In genomic region chr14:48159401-48159800, GRCm38 (mm10) we compare ENCODE assay signal across 17 mouse cellular contexts. TPM values are rescaled to one million over a fixed set of nuclear protein-coding genes. Genes with fewer than 3 reads are reported as not detected.
DNase-seq lines count a peak whose midpoint lies in the region; ATAC-seq and TF ChIP-seq lines count a peak whose summit lies in the region.
"Had no signal": no experiment of that assay in that cellular context is flagged by ENCODE, and none has a peak within 500 bp of the region (broad histone marks: within the 10 kb centered on the region; RNA-seq: fewer than 3 reads in every experiment).

No protein-coding gene starts in this region.

- H3K27ac ChIP-seq in forebrain, embryonic 10.5 days, result 0 out of 2 replicates have a peak overlapping the region, but pooled peaks have one; percentile 44
- H3K27ac ChIP-seq in forebrain, embryonic 16.5 days (ENCODE audit: low read length), result no peak overlapping the region
- no peak overlapping the region for H3K27ac ChIP-seq in kidney, adult 2 months (ENCODE audit: insufficient read depth, low read depth, low read length)
- H3K27ac ChIP-seq in lung, postnatal 0 days (ENCODE audit: low read length), result no peak overlapping the region
- H3K27ac ChIP-seq: embryonic facial prominence, embryonic 13.5 days; forebrain, embryonic 13.5 days; gastrocnemius, adult 2 months; heart, embryonic 13.5 days; hindbrain, embryonic 15.5 days had no signal

- WGBS in forebrain, embryonic 10.5 days, result 63% methylated on average over 3 of the region's 3 CpGs
- 72% methylated on average over 3 of the region's 3 CpGs for WGBS in forebrain, embryonic 16.5 days
- 72% methylated on average over 3 of the region's 3 CpGs for WGBS in kidney, adult 2 months
- 56% methylated on average over 3 of the region's 3 CpGs for WGBS in lung, postnatal 0 days

- peaks cover 21% of the 10 kb centered on the region for H3K36me3 ChIP-seq in forebrain, embryonic 10.5 days (replicated peaks)
- no peaks in the 10 kb centered on the region for H3K36me3 ChIP-seq in forebrain, embryonic 16.5 days (ENCODE audit: control insufficient read depth, insufficient read depth)
- H3K36me3 ChIP-seq in kidney, adult 2 months (ENCODE audit: control insufficient read depth, insufficient read depth, low read length), result no peaks in the 10 kb centered on the region
- H3K36me3 ChIP-seq in lung, postnatal 0 days (ENCODE audit: insufficient read depth, low read length), result no peaks in the 10 kb centered on the region
- H3K36me3 ChIP-seq: heart, embryonic 13.5 days; hindbrain, embryonic 15.5 days had no signal

- DNase-seq in forebrain, embryonic 10.5 days (ENCODE audit: extremely low spot score, low spot score), result no peak
- DNase-seq in kidney, adult 2 months, result peak; percentile 58
- no peak for DNase-seq in kidney, adult 18-20 months
- DNase-seq in lung, postnatal 36 days, result peak; percentile 17
- DNase-seq in lung, postnatal 0 days (ENCODE audit: low spot score), result no peak
- DNase-seq: adrenal gland, postnatal 10 days; cerebellum, adult 11 months; cerebellum, adult 8-10 months; cerebellum, postnatal 14 days; gastrocnemius, adult 2 months; gastrocnemius, postnatal 25 days; heart, postnatal 4 days had no signal

- no peak for TF ChIP-seq EP300 in lung, postnatal 0 days (IDR thresholded peaks at IDR 0.05)

- H3K9me3 ChIP-seq in forebrain, embryonic 10.5 days, result peaks cover 8% of the 10 kb centered on the region; the same call in 1 of the 2 replicates
- H3K9me3 ChIP-seq in forebrain, embryonic 16.5 days (ENCODE audit: control insufficient read depth, low read length), result no peaks in the 10 kb centered on the region; the same call in 1 of the 2 replicates
- H3K9me3 ChIP-seq in lung, postnatal 0 days (ENCODE audit: low read length), result no peaks in the 10 kb centered on the region
- H3K9me3 ChIP-seq: embryonic facial prominence, embryonic 13.5 days; heart, embryonic 13.5 days; hindbrain, embryonic 15.5 days had no signal

- H3K4me1 ChIP-seq in forebrain, embryonic 10.5 days, result peaks cover 25% of the 10 kb centered on the region
- H3K4me1 ChIP-seq in forebrain, embryonic 16.5 days (replicated peaks; ENCODE audit: control insufficient read depth, insufficient read depth, low read length), result no peaks in the 10 kb centered on the region
- peaks cover 12% of the 10 kb centered on the region for H3K4me1 ChIP-seq in kidney, adult 2 months (ENCODE audit: control insufficient read depth, insufficient read depth, low read length)
- no peaks in the 10 kb centered on the region; the same call in 1 of the 2 replicates for H3K4me1 ChIP-seq in lung, postnatal 0 days (ENCODE audit: insufficient read depth, low read depth, low read length)

- no peaks in the 10 kb centered on the region for H3K27me3 ChIP-seq in forebrain, embryonic 10.5 days (ENCODE audit: poor library complexity, severe bottlenecking)
- no peaks in the 10 kb centered on the region for H3K27me3 ChIP-seq in forebrain, embryonic 16.5 days (replicated peaks; ENCODE audit: control insufficient read depth, insufficient read depth, low read length)
- no peaks in the 10 kb centered on the region for H3K27me3 ChIP-seq in kidney, adult 2 months (replicated peaks; ENCODE audit: control insufficient read depth, insufficient read depth, low read length)
- no peaks in the 10 kb centered on the region for H3K27me3 ChIP-seq in lung, postnatal 0 days (replicated peaks; ENCODE audit: insufficient read depth, low read length)
- H3K27me3 ChIP-seq: embryonic facial prominence, embryonic 13.5 days; forebrain, embryonic 13.5 days; heart, embryonic 13.5 days; hindbrain, embryonic 15.5 days had no signal

- H3K4me2 ChIP-seq in forebrain, embryonic 16.5 days (ENCODE audit: low read length), result no peak overlapping the region
- H3K4me2 ChIP-seq in lung, postnatal 0 days (replicated peaks; ENCODE audit: low read depth, low read length), result no peak overlapping the region
- H3K4me2 ChIP-seq: embryonic facial prominence, embryonic 13.5 days; forebrain, embryonic 13.5 days; heart, embryonic 13.5 days; hindbrain, embryonic 15.5 days had no signal

- no peak for ATAC-seq in forebrain, embryonic 16.5 days
- ATAC-seq in lung, postnatal 0 days, result no peak
- ATAC-seq: forebrain, embryonic 13.5 days had no signal

- H3K9ac ChIP-seq in forebrain, embryonic 16.5 days (replicated peaks; ENCODE audit: low read depth, low read length), result no peak overlapping the region
- no peak overlapping the region for H3K9ac ChIP-seq in lung, postnatal 0 days (replicated peaks; ENCODE audit: low read depth)
- H3K9ac ChIP-seq: embryonic facial prominence, embryonic 13.5 days; forebrain, embryonic 13.5 days; heart, embryonic 13.5 days; hindbrain, embryonic 15.5 days had no signal

- no peak overlapping the region for H3K4me3 ChIP-seq in forebrain, embryonic 10.5 days
- no peak overlapping the region for H3K4me3 ChIP-seq in forebrain, embryonic 16.5 days (replicated peaks; ENCODE audit: low read length)
- H3K4me3 ChIP-seq in kidney, adult 2 months (ENCODE audit: insufficient read depth, low read depth, low read length), result no peak overlapping the region
- no peak overlapping the region for H3K4me3 ChIP-seq in lung, postnatal 0 days (ENCODE audit: low read depth, low read length)
- H3K4me3 ChIP-seq: embryonic facial prominence, embryonic 13.5 days; forebrain, embryonic 13.5 days; gastrocnemius, adult 2 months; heart, embryonic 13.5 days; hindbrain, embryonic 15.5 days had no signal

- no peak for TF ChIP-seq POLR2A in kidney, adult 2 months (IDR thresholded peaks at IDR 0.05; ENCODE audit: low read depth, low read length)

- TF ChIP-seq CTCF in kidney, adult 2 months (conservative IDR thresholded peaks at IDR 0.05; ENCODE audit: insufficient read depth, insufficient read length, low read depth, low read length), result no peak
- no peak for TF ChIP-seq CTCF in lung, postnatal 0 days (IDR thresholded peaks at IDR 0.05)

RNA-seq across cellular contexts. Expression of gene Peli2, which starts 38.8 kb away (rescaled TPM):
- 5.7 and 6.8 TPM in 2 replicates for polyA plus RNA-seq in forebrain, embryonic 10.5 days (2016; fragmentation: Nextera tagmentation; extraction: Ambion mirVana)
- polyA plus RNA-seq in forebrain, embryonic 16.5 days (2015; fragmentation: Nextera tagmentation; extraction: Ambion mirVana), result 9.5 and 10.5 TPM in 2 replicates
- polyA plus RNA-seq in kidney, adult 2 months (2012; rRNA removed), result 31.7 and 37.6 TPM in 2 replicates
- polyA plus RNA-seq in lung, postnatal 0 days (2015; fragmentation: Nextera tagmentation; extraction: Ambion mirVana), result 9.6 and 11.7 TPM in 2 replicates

Comparison
In these comparisons a context has a peak if more than half of its experiments do, and no peak if none do; other contexts are left out.
1. DNase-seq: peak in kidney, adult 2 months (single experiment) and lung, postnatal 36 days (single experiment); none in forebrain, embryonic 10.5 days (single experiment), kidney, adult 18-20 months (single experiment) and lung, postnatal 0 days (single experiment).